Mouse (Mus musculus): ENCODE data around the gene Trim7. TPM values are rescaled to one million over a fixed set of nuclear protein-coding genes. Genes with fewer than 3 reads are reported as not detected.
A peak's percentile ranks its signal among the peaks of the same experiment; 100 is the strongest.

Gene Trim7
- polyA plus RNA-seq, 1 experiment from 2014 or later = 0.18 TPM

- H3K4me3 ChIP-seq = no peak overlapping the region
- no peak for DNase-seq (ENCODE audit: low spot score)
- peaks cover 6% of the 10 kb centered on the region; the same call in 1 of the 2 replicates for H3K4me1 ChIP-seq
- no peaks in the 10 kb centered on the region for H3K27me3 ChIP-seq (ENCODE audit: insufficient read depth, poor library complexity, severe bottlenecking)
- no peak overlapping the region for H3K27ac ChIP-seq
- H3K9me3 ChIP-seq = no peaks in the 10 kb centered on the region
- H3K36me3 ChIP-seq = peaks cover 96% of the 10 kb centered on the region
Observed at GRCm38 (mm10) chr11:48808304-48808646, 17.7 kb upstream of the Trim7 start.

GRCm38 (mm10) chr11:48808737-48809433 is 17.1 kb upstream of the Trim7 start:
- Histone ChIP-seq H3K36me3 (peaks cover 92% of the 10 kb centered on the region), H3K9me3 (no peaks in the 10 kb centered on the region), H3K4me3 (no peak overlapping the region), H3K27me3 (ENCODE audit: insufficient read depth, poor library complexity, severe bottlenecking) (no peaks in the 10 kb centered on the region), H3K4me1 (peaks cover 6% of the 10 kb centered on the region; the same call in 1 of the 2 replicates), H3K27ac (no peak overlapping the region)
- 76% methylated on average over 16 of the region's 16 CpGs for WGBS
- DNase-seq (ENCODE audit: low spot score) = no peak

- H3K36me3 ChIP-seq = peaks cover 88% of the 10 kb centered on the region
- no peak for DNase-seq (ENCODE audit: low spot score)
Observed at GRCm38 (mm10) chr11:48809434-48809830, 16.5 kb upstream of the Trim7 start.

GRCm38 (mm10) chr11:48810142-48810541 is 15.8 kb upstream of the Trim7 start:
- Histone ChIP-seq H3K4me3 (no peak overlapping the region), H3K27me3 (ENCODE audit: insufficient read depth, poor library complexity, severe bottlenecking) (no peaks in the 10 kb centered on the region), H3K4me1 (peaks cover 8% of the 10 kb centered on the region; the same call in 1 of the 2 replicates), H3K9me3 (no peaks in the 10 kb centered on the region), H3K36me3 (peaks cover 87% of the 10 kb centered on the region), H3K27ac (no peak overlapping the region)
- WGBS = 86% methylated on average over 2 of the region's 2 CpGs
- no peak for DNase-seq (ENCODE audit: low spot score)

More at GRCm38 (mm10) chr11:48809434-48809830, 16.5 kb upstream of the Trim7 start:
- Histone ChIP-seq H3K4me3 (no peak overlapping the region), H3K4me1 (peaks cover 6% of the 10 kb centered on the region; the same call in 1 of the 2 replicates), H3K27ac (no peak overlapping the region), H3K27me3 (ENCODE audit: insufficient read depth, poor library complexity, severe bottlenecking) (no peaks in the 10 kb centered on the region), H3K9me3 (no peaks in the 10 kb centered on the region)
- 54% methylated on average over 4 of the region's 4 CpGs for WGBS

GRCm38 (mm10) chr11:48813782-48814181 is 12.2 kb upstream of the Trim7 start:
- Histone ChIP-seq H3K9me3 (no peaks in the 10 kb centered on the region), H3K4me3 (no peak overlapping the region), H3K4me1 (peaks cover 15% of the 10 kb centered on the region), H3K27ac (no peak overlapping the region), H3K36me3 (peaks cover 58% of the 10 kb centered on the region), H3K27me3 (ENCODE audit: insufficient read depth, poor library complexity, severe bottlenecking) (no peaks in the 10 kb centered on the region)
- no peak for DNase-seq (ENCODE audit: low spot score)

GRCm38 (mm10) chr11:48815851-48816250 is 10.1 kb upstream of the Trim7 start:
- H3K27me3 ChIP-seq (ENCODE audit: insufficient read depth, poor library complexity, severe bottlenecking) = no peaks in the 10 kb centered on the region
- peaks cover 39% of the 10 kb centered on the region for H3K36me3 ChIP-seq
- H3K4me3 ChIP-seq = peak overlapping the region; percentile 95
- peaks cover 15% of the 10 kb centered on the region for H3K4me1 ChIP-seq
- peak overlapping the region; percentile 97; the same call in 1 of the 2 replicates for H3K27ac ChIP-seq
- 79% methylated on average over 16 of the region's 16 CpGs for WGBS
- H3K9me3 ChIP-seq = no peaks in the 10 kb centered on the region
- no peak for DNase-seq (ENCODE audit: low spot score)

GRCm38 (mm10) chr11:48816281-48816781 is 9.6 kb upstream of the Trim7 start:
- 5% methylated on average over 23 of the region's 23 CpGs for WGBS
- peaks cover 34% of the 10 kb centered on the region for H3K36me3 ChIP-seq
- peak overlapping the region; percentile 97 for H3K27ac ChIP-seq
- H3K27me3 ChIP-seq (ENCODE audit: insufficient read depth, poor library complexity, severe bottlenecking) = no peaks in the 10 kb centered on the region
- peaks cover 15% of the 10 kb centered on the region for H3K4me1 ChIP-seq
- peak overlapping the region; percentile 95 for H3K4me3 ChIP-seq
- DNase-seq (ENCODE audit: low spot score) = peak; percentile 86
- no peaks in the 10 kb centered on the region for H3K9me3 ChIP-seq

GRCm38 (mm10) chr11:48816800-48817665 is 8.9 kb upstream of the Trim7 start, which contains the start of gene Trim41:
Trim41 (minus strand) TSS chr11:48817353.
- peaks cover 15% of the 10 kb centered on the region for H3K4me1 ChIP-seq
- peak within 1 kb of the TSS; percentile 95 for H3K4me3 ChIP-seq
- DNase-seq (ENCODE audit: low spot score) = peak; percentile 99
- no peaks in the 10 kb centered on the region for H3K27me3 ChIP-seq (ENCODE audit: insufficient read depth, poor library complexity, severe bottlenecking)
- H3K36me3 ChIP-seq = peaks cover 27% of the 10 kb centered on the region
- under 1% methylated on average over 73 of the region's 77 CpGs for WGBS
- no peaks in the 10 kb centered on the region for H3K9me3 ChIP-seq
- peak within 1 kb of the TSS; percentile 97 for H3K27ac ChIP-seq

GRCm38 (mm10) chr11:48817794-48818193 is 8.1 kb upstream of the Trim7 start:
- peaks cover 15% of the 10 kb centered on the region for H3K4me1 ChIP-seq
- H3K4me3 ChIP-seq = peak overlapping the region; percentile 95
- H3K36me3 ChIP-seq = peaks cover 20% of the 10 kb centered on the region; the same call in 1 of the 2 replicates
- no peaks in the 10 kb centered on the region for H3K9me3 ChIP-seq
- WGBS = 9% methylated on average over 9 of the region's 9 CpGs
- H3K27ac ChIP-seq = peak overlapping the region; percentile 97
- H3K27me3 ChIP-seq (ENCODE audit: insufficient read depth, poor library complexity, severe bottlenecking) = no peaks in the 10 kb centered on the region
- no peak for DNase-seq (ENCODE audit: low spot score)

GRCm38 (mm10) chr11:48818346-48818745 is 7.6 kb upstream of the Trim7 start:
- peak overlapping the region; percentile 95 for H3K4me3 ChIP-seq
- no peaks in the 10 kb centered on the region for H3K9me3 ChIP-seq
- peak overlapping the region; percentile 97; the same call in 1 of the 2 replicates for H3K27ac ChIP-seq
- under 1% methylated on average over 16 of the region's 16 CpGs for WGBS
- H3K27me3 ChIP-seq (ENCODE audit: insufficient read depth, poor library complexity, severe bottlenecking) = no peaks in the 10 kb centered on the region
- H3K4me1 ChIP-seq = peaks cover 15% of the 10 kb centered on the region
- peaks cover 15% of the 10 kb centered on the region; the same call in 1 of the 2 replicates for H3K36me3 ChIP-seq
- DNase-seq (ENCODE audit: low spot score) = peak; percentile 91

- Histone ChIP-seq H3K27me3 (ENCODE audit: insufficient read depth, poor library complexity, severe bottlenecking) (peaks cover 7% of the 10 kb centered on the region), H3K27ac (no peak overlapping the region), H3K4me3 (no peak overlapping the region), H3K4me1 (peaks cover 15% of the 10 kb centered on the region), H3K9me3 (no peaks in the 10 kb centered on the region), H3K36me3 (peaks cover 10% of the 10 kb centered on the region; the same call in 1 of the 2 replicates)
- 63% methylated on average over 7 of the region's 7 CpGs for WGBS
- no peak for DNase-seq (ENCODE audit: low spot score)
Observed at GRCm38 (mm10) chr11:48819614-48820307, 6.2 kb upstream of the Trim7 start.

GRCm38 (mm10) chr11:48820308-48820674 is 5.6 kb upstream of the Trim7 start:
- peaks cover 12% of the 10 kb centered on the region for H3K4me1 ChIP-seq
- peaks cover 5% of the 10 kb centered on the region; the same call in 1 of the 2 replicates for H3K36me3 ChIP-seq
- H3K9me3 ChIP-seq = no peaks in the 10 kb centered on the region
- peaks cover 11% of the 10 kb centered on the region for H3K27me3 ChIP-seq (ENCODE audit: insufficient read depth, poor library complexity, severe bottlenecking)
- no peak overlapping the region for H3K4me3 ChIP-seq
- DNase-seq (ENCODE audit: low spot score) = no peak
- H3K27ac ChIP-seq = 0 out of 2 replicates have a peak overlapping the region, but pooled peaks have one; percentile 29

Measured in heart, embryonic 10.5 days (tissue).